Mouse (Mus musculus): Measurements from ENCODE around the gene Arfgef2. TPM values are rescaled to one million over a fixed set of nuclear protein-coding genes. Genes with fewer than 3 reads are reported as not detected.

Arfgef2 gene
- 12.2 and 13.3 TPM in 2 replicates for polyA plus RNA-seq (2012; rRNA removed; ENCODE audit: low replicate concordance)

DNA sequence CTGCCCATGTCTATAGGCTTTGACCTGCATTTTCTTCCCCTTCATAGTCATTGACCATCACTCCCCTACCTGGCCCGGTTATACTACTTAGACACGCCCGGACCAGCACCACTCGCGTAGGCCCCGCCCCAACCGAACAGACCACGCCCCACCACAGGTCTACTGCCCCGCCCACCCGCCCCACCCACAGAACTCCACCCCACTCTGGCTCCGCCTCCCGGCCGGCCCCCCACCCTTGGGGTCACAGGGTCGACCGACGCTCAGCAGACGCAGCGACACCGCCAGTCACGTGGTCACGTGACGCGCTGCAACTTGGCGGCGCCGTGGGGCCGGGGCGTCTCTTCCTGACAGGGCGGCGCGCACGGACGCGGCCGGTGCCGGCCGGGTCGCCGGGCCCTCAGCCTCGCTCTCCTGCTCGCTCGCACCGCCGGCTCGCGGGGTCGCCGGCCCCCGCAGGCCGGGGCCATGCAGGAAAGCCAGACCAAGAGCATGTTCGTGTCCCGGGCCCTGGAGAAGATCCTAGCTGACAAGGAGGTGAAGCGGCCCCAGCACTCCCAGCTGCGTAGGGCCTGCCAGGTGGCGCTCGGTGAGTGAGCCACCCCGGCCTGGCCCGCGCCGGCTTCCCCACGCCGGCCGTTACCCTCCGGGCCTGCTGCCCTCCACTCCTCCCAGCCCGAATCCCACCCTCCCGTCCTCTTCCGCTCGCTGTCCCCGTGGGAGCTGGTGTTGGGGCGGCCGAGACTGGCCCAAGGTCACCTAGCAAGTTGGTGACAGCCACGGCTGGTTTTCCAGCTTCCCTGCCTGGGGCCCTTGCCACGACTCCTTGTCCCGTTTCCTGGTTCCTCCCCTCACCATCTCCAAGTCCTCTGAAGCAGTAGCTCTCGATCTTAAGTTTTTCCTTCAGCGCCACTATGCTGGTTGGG is at the start of gene Arfgef2:
Gene Arfgef2 (plus strand): TSS at position 339 of the 923 bp plus-strand sequence.

DNA sequence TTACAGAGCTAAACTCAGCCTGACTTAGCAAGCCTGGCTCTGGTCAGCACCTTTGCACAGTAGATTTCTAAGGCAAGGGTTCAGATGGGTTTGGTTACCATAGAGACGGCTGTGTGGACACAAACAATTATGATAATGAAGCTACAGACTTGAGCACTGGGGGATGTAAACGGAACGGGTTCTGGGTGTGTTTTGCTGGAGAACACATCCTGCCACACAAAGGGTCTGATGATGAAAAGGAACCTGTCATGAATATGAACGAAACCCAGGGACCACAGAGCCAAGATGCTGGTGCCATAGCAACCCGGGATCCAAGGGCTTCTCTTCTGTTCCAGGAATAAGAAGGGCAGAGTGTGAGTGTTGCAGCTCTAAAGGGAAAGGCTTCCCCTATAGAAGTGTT is 13.0 kb upstream of the Arfgef2 start, which contains the start of gene Trp53rkb:
Gene Trp53rkb (plus strand): TSS at position 177 of the 400 bp plus-strand sequence.

DNA sequence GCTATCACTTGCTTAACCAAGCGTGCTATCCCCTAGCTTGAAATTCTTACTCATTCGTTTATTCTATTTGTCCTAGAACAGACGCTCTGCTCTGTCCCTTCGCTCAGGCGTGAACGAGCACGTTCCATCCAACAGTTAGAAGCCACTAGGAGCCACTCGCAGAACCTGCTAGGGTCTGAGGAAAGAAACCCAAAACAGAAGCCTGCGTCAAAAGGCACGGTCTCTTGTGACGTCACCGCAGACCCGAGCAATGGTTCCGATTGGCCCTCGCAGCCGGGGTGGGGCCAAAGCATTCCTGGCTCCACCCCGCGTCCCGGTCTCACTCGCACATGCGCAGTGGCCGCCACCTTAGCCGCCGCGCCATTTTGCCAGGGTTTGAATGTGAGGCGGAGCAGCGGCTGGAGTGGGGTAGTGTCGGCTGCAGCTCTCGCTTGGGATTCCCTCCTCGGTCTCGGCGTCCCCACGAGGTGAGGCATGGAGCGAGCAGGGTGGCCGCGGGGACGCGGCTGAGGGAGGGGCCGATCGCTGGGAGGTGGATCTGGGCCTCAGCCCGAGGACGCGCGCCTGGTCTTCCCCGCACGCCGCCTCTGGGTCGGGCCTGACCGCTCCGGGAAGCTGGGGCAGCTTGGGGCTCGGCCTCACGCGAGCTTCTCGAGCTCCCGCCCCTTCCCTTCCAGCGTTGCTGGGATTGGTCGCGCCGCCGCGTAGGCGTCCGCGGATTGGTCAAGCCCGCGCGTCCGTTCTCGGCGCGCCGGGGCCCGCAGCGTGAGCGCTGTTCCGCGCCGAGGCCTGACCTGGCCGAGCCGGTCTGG is 100.5 kb downstream of the Arfgef2 start, which contains the start of gene Cse1l:
Gene Cse1l (plus strand): TSS at position 330 of the 812 bp plus-strand sequence.

Other genes starting within 250 kb of the Arfgef2 start
- gene Prex1, start 91.8 kb upstream of the Arfgef2 start, polyA plus RNA-seq (2012; rRNA removed; ENCODE audit: low replicate concordance) = 53.2 and 119 TPM in 2 replicates
- gene Trp53rkb, start 13.1 kb upstream of the Arfgef2 start, polyA plus RNA-seq (2012; rRNA removed; ENCODE audit: low replicate concordance) = 3.0 and 5.1 TPM in 2 replicates
- 10.2 and 24.1 TPM in 2 replicates for gene Cse1l, start 100.5 kb downstream of the Arfgef2 start, polyA plus RNA-seq (2012; rRNA removed; ENCODE audit: low replicate concordance)
- 17.3 and 33.2 TPM in 2 replicates for gene Stau1, start 190.7 kb downstream of the Arfgef2 start, polyA plus RNA-seq (2012; rRNA removed; ENCODE audit: low replicate concordance)
- 22.9 and 36.0 TPM in 2 replicates for gene Ddx27, start 209.6 kb downstream of the Arfgef2 start, polyA plus RNA-seq (2012; rRNA removed; ENCODE audit: low replicate concordance)